Mouse (Mus musculus): ENCODE measurements around the gene Tax1bp1. TPM values are rescaled to one million over a fixed set of nuclear protein-coding genes. Genes with fewer than 3 reads are reported as not detected.
"Not testable (repeated sequence)": the region's sequence is repeated elsewhere in the genome, so short reads cannot be mapped to it uniquely, and the experiment has no call there.

Gene Tax1bp1
- 10 to 100 TPM; 63.9 to 66.6 TPM for total RNA-seq (2021)
- long read RNA-seq, experiment 1, transcript Tax1bp1-201 (18 exons, 3,285 nt) = major isoform, 77 of 108 reads
- long read RNA-seq, experiment 1, partial matches to known transcripts = 9 of 108 reads
- long read RNA-seq, experiment 1, other reads (novel, unspliced or antisense) = 22 of 108 reads
- long read RNA-seq, experiment 2, transcript Tax1bp1-201 (18 exons, 3,285 nt) = major isoform, 72 of 109 reads
- long read RNA-seq, experiment 2, partial matches to known transcripts = 8 of 109 reads
- long read RNA-seq, experiment 2, other reads (novel, unspliced or antisense) = 29 of 109 reads

- peak; percentile 92 for DNase-seq
Observed at GRCm38 (mm10) chr6:52713104-52713896, at the start of gene Tax1bp1. Tax1bp1 (plus strand) TSS chr6:52713729.

- DNase-seq = no peak
Observed at GRCm38 (mm10) chr6:52667641-52668040, 45.9 kb upstream of the Tax1bp1 start.

GRCm38 (mm10) chr6:52669878-52670277, 43.7 kb upstream of the Tax1bp1 start:
- DNase-seq = not testable (repeated sequence)

GRCm38 (mm10) chr6:52671791-52672190, 41.7 kb upstream of the Tax1bp1 start:
- no peak for DNase-seq

GRCm38 (mm10) chr6:52672539-52672938, 41.0 kb upstream of the Tax1bp1 start:
- no peak for DNase-seq

- no peak for DNase-seq
Observed at GRCm38 (mm10) chr6:52673706-52674105, 39.8 kb upstream of the Tax1bp1 start.

GRCm38 (mm10) chr6:52674541-52674940, 39.0 kb upstream of the Tax1bp1 start:
- DNase-seq = no peak

GRCm38 (mm10) chr6:52675222-52675921, 38.2 kb upstream of the Tax1bp1 start:
- no peak for DNase-seq

GRCm38 (mm10) chr6:52677534-52677933, 36.0 kb upstream of the Tax1bp1 start:
- not testable (repeated sequence) for DNase-seq

GRCm38 (mm10) chr6:52679565-52679964, 34.0 kb upstream of the Tax1bp1 start:
- DNase-seq = no peak

- no peak for DNase-seq
Observed at GRCm38 (mm10) chr6:52680458-52681032, 33.0 kb upstream of the Tax1bp1 start.

- no peak for DNase-seq
Observed at GRCm38 (mm10) chr6:52681847-52682485, 31.6 kb upstream of the Tax1bp1 start.

GRCm38 (mm10) chr6:52682607-52683006, 30.9 kb upstream of the Tax1bp1 start:
- no peak for DNase-seq

- no peak for DNase-seq
Observed at GRCm38 (mm10) chr6:52686901-52687500, 26.5 kb upstream of the Tax1bp1 start.

- DNase-seq = no peak
Observed at GRCm38 (mm10) chr6:52690365-52690764, 23.2 kb upstream of the Tax1bp1 start.

GRCm38 (mm10) chr6:52691800-52692199, 21.7 kb upstream of the Tax1bp1 start:
- no peak for DNase-seq

- no peak for DNase-seq
Observed at GRCm38 (mm10) chr6:52692451-52693063, 21.0 kb upstream of the Tax1bp1 start.

- DNase-seq = no peak
Observed at GRCm38 (mm10) chr6:52697964-52698535, 15.5 kb upstream of the Tax1bp1 start.

- DNase-seq = no peak
Observed at GRCm38 (mm10) chr6:52699050-52699449, 14.5 kb upstream of the Tax1bp1 start.

- DNase-seq = no peak
Observed at GRCm38 (mm10) chr6:52699899-52700298, 13.6 kb upstream of the Tax1bp1 start.

GRCm38 (mm10) chr6:52703263-52703662, 10.3 kb upstream of the Tax1bp1 start:
- DNase-seq = no peak
